Mouse (Mus musculus): ENCODE measurements at regions not wholly inside any gene's neighbourhood (a gene's known extent, or its start where the extent isn't known, plus 50 kb on each side); places are given as distances from the start of the nearest gene placed in this dataset.

DNA sequence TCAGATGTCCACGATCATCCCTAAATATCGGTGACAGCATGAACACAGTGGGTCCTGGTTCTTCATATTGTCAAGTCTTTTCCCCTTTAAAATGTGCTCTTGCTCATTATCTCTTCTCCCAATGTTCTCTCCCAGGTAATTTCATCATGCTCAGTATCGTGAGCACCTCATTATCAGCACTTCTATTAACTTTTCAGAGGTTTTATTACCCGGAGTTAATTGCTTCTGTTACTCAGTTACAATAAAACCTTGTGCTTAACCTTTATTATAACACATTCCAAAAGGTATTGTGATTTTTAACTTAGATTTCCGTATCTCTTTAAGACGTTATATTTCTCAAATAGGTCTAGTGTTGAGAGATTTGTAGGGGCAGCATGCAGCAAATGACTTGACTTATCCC is 266.0 kb upstream of the Mgat4c start:
- TF ChIP-seq CTCF (IDR thresholded peaks at IDR 0.05; ENCODE audit: low read depth, low read length) (no peak), POLR2A (IDR thresholded peaks at IDR 0.05; ENCODE audit: borderline replicate concordance, low read depth, low read length) (no peak)
